Mouse (Mus musculus): ENCODE results near the gene Wdr11.

DNA sequence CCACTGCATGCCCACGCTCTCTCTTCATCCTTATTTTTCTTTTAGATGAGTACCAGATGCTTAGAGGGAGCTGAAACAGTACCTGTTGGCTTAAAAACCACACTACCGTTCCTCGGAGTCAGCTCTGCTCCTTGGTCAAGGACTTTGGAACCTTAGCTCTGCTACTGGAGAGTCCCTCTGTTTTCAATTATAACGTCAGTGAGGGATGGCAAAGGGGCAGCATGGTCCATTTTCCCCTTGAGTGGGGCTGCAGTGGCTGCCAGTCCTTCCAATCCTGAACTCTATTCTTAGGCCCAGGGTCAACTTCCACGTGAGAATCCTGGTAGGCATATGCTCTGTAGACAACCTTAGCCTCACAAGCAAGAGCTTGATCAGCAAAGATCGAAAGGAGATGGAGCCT is 48.2 kb downstream of the Wdr11 start:
- TF ChIP-seq CTCF (conservative IDR thresholded peaks at IDR 0.05; ENCODE audit: low read length), result no peak
- no peak for TF ChIP-seq POU5F1 (IDR thresholded peaks at IDR 0.05; ENCODE audit: borderline replicate concordance, low read length)
- no peak for TF ChIP-seq NANOG (IDR thresholded peaks at IDR 0.05; ENCODE audit: borderline replicate concordance, low read length)
